Mouse (Mus musculus) cerebellum, adult 11 months (tissue): ENCODE results near the gene Casp6.

Source experiments
- DNase-seq: peaks from one replicate; pipeline ENCODE4 v3.0.0; 2022

Gene Casp6

DNA sequence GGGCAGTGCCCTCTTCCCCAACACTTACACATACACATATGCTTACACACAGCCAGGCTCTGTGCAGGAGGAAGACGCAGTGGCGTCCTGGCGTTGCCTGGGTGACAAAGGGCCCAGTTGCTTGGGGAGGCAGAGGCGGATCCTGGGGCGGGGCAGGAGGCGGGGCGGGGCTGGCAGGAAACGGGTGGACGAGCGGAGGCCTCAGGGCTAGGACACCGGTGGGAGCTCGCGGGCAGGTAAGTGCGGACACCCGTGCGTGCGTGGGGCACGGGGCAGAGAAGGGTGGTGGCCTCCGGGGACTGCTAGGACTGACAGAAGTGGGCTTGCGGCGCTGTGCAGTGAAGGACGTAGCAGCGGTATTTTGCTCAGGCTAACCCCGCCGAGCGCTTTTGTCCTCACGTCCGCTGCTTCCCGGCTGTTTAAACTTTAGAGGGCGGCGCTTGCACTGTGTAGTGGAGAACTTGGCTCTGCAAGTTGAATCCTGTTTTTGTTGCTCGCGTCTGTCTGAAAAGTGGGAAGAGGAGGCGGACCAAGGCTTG lies at the start of gene Casp6:
Gene Casp6, plus strand, starts transcription at position 155 of the 539 bp plus-strand sequence.
- DNase-seq, result peak; percentile 16

DNA sequence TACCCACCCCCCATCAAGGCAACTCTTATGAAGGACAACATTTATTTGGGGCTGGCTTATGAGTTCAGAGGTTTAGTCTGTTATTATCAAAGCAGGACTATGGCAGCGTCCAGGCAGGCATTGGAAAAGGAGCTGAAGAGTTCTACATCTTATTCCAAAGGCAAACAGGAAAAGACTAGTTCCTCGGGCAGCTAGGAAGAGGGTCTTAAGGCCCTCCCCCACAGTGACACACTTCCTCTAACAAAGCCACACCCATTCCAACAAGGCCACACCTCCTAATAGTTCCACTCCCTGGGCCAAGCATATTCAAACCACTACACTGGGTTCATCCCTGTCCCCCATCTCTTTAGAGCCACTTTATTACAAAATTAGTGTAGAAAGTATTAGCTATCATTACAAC lies 38.6 kb upstream of the Casp6 start:
- no peak for DNase-seq

DNA sequence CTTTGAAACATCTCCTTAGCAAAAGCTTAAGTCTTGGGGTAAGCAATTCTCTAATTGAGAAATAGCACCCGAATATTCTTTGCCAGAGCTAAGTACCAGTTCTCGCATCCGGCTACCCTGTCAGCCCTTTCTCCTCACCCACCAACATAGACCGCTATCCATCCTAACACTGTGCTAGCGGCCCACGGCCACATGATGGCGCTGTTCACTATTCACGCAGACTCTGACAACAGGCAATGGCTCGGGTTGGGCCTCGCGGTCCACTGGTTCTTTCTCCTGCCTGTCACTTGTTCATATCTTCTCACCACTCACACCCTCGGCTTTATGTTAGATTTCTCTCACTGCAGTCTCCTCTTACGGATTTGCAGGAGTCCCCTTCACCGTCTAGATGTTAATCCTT lies 37.5 kb upstream of the Casp6 start:
- peak; percentile 27 for DNase-seq

DNA sequence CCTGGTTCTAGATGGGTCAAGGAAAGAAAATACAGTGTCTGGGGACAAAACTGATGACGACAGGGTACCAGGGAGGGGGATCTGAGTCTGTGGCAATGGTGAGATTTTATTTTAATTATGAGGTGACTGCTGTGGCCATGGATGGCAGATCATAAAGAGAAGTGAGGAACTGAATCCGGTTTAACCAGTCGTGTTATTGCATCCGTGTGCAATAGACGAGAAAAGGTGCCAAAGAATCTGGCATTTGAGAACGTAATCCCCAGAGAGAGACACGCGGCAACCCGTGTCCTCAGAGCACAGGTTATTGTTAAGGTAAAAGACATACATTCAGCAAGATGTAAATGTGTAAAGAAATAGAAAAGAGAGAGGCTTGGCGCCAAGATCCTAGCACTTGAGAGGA lies 23.9 kb upstream of the Casp6 start:
- no peak for DNase-seq

DNA sequence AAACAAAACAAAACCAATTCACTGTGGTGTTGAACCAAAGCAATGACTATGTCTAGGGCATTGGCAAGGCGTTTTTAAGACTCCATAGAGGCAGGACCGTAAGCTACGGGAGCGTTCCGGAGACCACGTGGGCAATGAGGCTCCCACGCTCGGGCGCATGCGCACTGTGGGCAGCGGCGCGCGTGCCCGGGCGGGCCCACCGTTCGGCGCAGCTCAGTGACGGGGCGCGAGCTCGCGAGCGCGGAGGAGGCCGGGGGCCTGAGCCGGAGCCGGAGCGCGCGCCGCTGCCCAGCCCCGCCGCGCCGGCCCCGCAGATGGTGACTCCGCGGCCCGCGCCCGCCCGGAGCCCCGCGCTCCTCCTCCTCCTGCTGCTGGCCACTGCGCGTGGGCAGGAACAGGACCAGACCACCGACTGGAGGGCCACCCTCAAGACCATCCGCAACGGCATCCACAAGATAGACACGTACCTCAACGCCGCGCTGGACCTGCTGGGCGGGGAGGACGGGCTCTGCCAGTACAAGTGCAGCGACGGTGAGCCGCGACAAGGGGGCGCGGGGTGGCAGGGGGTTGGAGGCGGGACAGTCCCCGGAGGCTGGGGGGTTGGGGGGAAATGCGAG lies 22.7 kb upstream of the Casp6 start, which contains the start of gene Pla2g12a:
Gene Pla2g12a, plus strand, starts transcription at position 202 of the 617 bp plus-strand sequence.
- peak; percentile 92 for DNase-seq

DNA sequence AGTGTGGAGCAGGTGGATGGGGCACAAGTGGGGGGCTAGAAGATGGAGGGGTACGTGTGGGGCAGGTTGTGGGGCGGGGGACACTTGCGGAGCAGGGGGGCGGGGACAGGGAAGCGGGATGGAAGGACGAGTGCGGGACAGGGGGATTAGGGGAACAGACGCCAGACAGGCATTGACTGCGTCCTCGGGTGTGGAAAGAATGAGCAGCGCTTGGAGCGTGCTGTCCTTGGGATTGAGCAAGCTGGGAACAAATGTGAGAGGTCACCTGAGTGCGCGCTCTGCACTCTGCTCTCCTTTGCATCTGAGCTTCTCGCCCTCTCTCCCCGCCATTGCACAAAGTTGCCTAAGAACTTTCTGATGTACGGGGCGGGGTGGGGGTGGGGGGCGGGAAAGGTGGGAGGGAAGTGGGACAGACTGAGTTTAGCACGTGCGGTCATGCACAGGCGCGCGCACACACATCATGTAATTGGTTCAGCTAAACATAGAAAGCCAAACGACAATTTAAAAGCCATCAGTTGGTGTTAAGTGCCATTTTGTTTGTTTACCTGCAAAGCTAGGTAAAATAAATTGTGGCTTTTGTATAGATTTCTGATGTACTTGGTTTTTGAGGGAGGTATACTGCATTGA lies 22.0 kb upstream of the Casp6 start:
- DNase-seq, result peak; percentile 12

DNA sequence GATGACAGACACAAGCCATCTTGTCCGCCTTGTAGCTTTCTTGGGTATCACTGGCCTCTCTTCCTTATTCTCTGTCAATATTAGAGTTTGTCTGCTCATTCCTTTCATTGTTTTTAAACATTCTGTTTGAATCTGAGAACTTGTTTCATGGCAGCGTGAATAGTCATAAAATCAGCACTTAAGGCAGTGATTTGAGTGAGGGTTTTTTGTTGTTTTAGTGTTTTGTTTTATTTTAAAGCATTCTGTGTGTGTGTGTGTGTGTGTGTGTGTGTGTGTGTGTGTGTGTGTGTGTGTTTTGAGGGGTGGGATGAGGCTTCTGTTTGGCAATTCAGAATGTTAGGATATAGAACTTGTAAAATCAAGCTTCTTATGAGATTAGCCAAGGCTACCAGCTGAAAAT lies 21.3 kb upstream of the Casp6 start:
- no peak for DNase-seq

DNA sequence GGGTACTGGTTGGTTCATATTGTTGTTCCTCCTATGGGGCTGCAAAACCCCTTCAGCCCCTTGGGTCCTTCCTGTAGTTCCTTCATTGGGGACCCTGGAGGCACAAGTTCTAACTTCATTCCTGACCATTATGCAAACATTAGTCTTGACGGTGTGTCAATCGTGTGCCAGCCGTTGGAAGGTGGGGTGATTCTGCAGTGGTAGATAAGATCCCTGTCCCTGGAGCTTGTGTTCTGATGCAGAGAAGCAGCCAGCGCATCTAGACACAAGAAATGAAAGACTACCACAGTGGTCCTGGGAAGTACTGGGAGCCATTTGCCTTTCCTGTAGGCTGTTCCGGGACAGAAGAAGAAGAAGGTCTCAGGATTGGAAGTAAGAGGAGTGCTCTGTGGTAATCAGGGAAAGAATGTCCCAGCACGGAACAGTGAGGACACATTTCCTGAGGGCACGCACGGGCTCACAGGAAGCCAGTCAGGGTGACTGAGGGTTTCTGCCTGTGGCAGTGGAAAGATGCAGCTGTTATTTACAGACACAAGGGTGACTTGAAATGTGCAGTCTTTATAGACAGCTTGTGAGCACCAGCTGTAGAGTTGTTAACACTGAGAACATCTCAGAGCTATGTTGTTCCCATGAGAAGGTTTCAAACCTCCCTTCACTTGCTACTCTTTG lies 20.2 kb upstream of the Casp6 start:
- no peak for DNase-seq

DNA sequence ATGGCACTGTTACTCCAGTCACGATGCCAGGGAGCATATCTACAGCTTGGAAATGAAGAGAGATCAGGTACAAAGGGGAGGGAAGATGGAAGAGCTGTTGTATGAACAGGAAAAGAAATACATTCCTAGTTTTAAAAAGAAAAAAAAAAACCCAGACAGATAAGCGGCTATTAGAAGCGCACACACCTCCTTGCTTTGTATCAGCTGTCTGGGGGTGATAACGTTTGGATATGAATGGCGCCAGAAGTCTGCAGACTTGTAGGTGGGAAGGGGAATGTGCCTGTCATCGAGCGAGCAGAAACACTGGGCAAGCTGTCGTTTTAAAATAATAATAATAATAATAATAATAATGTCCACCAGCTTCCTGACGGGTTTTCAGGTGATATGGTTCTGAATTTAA lies 15.6 kb upstream of the Casp6 start:
- no peak for DNase-seq

DNA sequence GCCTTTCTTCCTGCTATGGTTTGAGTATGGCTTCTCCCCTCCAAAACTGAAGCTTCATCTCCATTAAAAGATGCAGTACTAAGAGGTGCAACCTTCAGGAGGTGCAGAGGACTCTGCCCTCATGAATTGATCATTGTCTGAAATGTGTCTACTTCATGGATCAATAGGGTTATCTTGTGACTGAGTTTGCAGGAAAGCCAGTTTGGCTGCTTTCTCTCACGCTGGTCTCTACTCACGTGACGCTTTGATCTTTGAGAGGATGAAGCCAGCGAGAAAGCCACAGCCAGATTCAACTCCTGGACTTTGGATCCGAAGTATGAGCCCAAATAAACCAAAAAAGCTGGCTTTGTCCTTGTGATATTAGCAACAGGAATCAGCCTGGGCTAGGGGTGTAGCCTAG lies 14.8 kb upstream of the Casp6 start:
- DNase-seq, result no peak

DNA sequence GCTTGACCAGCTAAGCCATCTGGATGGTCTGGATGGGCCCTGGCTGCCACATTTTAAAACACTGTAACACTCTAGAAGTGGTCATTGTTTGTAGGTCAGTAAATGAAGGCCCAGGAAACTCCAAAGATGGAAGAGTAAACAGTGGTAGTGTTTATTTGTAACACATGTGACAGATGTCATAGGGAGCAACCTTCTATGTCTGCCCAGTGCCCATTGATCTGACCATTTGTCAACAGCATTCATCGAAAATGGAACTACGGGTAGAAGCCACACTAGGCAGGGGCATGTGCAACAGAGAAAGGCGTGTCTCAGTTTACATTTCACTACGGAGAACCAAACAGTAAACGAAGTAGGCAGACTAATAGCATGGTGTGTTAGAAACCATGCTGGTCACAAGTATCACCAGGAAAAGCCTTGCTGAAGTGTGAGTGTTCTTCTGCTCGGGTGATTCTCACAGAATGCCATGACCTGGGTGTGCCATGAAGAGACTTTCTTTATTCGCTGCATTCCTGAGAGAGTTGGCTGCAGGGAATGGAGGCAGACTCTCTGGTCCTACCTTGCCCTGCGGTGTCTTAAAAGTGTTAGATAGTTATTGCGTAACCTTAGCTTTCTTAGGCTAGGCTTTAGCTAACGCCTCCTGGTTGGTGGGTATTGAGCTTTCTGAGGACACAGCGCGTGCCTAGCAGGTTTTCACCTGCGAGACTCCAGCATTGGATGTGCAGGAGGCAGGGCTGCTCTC lies 13.3 kb upstream of the Casp6 start:
- DNase-seq, result no peak

DNA sequence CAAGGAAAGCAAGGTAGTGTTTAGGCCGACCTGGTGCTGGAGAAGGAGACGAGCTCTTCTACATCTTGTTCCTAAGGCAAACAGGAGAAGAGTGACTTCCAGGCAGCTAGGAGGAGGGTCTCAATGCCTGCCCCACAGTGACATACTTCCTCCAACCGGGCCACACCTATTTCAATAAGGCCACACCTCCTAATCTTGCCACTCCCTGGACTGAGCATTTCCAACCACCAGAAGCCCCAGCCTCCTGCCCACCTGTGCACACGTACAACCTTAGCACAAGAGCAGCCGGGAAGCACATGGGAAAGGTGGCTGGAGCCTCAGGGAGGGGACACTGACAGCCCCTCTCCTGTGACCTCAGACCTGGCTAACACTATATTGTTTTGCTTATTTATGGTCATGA lies 9.2 kb upstream of the Casp6 start:
- DNase-seq, result no peak

DNA sequence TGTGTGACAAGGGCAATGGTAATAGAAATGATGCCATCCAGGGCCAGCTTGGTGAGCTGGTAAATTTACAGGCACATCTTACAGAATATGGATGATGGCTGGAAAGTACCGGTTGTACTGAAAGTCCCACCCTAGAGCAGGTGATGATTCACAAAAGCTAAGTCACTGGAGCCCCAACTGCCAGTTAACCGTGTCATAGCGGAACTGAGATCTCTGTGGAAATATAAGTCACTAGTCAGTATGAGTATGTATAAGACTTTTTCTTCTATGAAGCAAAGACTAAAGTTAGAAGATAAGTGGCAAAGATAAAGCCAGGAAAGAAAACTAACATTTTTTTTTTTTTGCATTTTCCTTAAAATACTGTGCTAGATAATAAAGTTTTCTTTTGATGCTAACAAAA lies 8.1 kb upstream of the Casp6 start:
- no peak for DNase-seq

DNA sequence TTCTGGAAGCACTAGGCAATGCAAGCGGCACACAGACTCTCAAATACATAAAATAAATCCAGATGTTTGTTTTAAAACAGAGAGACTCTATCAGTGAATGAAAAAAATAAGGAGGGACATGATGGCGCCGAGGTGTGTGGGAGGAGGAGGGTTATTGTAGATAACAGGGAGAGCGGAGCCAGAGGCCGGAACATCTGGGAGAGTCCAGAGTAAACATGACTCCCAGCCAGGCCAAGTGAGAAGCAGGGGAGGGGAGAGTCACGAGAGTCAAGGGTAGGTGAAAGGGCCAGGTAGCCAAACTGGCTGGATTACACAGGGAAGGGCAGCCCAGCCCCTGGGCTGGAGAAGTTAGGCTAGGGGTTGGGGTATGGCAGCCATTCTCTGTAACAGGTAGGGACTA lies 4.6 kb upstream of the Casp6 start:
- DNase-seq, result no peak

DNA sequence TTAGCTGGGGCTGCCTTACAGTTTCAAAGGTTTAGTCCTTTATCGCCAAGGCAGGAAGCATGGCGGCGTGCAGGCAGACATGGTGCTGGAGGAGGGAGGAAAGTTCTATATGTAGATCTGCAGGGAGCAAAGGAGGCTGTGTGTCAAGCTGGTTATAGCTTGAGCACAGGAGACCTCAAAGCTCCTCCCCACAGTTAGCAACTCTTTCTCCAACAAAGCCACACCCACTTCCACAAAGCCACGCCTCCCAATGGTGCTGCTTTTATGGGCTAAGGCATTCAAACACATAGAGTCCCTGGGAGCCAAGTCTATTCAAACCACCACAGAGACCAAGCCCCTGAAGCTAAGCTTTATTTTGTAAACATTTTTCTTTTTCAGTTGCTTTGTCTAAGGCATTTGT lies 2.3 kb upstream of the Casp6 start:
- no peak for DNase-seq

DNA sequence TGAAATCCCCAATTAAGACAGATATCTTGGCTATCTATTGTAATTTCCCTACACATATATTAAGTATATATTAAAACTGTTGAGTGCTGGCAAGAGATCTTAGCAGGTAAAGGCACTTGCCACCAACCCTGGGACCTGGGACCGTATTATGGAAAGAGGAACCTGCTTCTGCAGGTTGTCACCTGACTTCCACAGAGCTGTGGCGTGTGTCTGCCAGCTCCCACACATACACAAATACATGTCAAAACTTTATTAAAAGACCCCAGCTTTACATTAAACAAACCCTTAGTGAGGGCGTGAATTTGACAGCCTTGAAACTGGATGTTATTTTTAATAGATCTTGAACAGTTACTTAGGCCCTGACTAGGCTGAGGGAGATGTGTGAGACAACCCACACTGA lies 2.1 kb downstream of the Casp6 start:
- DNase-seq, result no peak

DNA sequence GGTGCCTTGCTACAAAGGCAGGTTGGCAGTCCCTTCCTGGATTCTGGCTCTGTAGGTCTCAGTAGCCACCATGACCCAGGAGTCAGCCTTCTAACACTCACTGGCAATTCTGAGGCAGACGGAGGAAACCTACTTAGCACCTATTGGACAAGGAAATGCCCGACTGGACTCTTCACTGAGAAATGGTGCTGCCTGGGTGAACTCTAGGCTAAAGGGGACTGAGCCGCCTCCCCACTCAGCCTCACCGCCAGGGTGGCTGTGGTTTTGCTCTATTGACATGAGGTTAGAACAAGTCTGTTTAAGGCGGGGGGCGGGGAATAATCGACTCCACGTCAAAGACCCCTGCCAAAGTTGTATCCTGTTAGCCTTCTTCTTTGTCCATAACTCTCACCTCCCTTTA lies 2.6 kb downstream of the Casp6 start:
- no peak for DNase-seq

DNA sequence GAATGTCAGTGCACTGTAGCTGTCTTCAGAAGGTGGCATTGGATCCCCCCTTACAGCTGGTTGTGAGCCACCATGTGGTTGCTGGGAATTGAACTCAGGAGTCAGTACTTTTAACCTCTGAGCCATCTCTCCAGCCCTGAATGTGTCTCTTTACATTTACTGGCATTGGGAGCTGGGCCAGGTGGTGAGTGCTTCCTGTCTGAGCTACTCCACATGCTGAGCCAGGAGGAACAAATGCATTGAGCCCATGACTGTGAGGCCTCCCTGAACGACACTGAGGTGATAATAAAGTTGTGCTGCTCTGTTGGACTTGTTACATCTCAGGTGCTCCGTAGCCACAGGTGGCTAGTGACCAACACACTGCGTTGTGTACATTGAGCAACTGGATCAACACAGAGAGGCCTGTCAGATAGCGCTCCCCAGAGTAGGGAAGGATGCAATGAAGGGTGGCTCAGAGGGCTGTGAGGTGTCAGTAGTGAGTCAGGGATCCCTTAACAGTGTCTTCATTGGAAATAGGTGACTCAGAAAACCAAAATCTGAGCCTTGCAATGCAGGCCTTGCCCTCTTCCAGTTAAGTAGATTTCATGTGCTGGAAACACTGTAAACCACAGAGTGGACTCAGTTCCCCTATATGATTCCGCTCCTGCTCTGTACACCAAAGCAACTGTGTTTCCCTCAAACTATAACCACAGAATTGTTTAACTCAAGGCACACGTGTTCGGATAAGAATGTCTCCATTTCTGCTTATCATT lies 3.3 kb downstream of the Casp6 start:
- no peak for DNase-seq

DNA sequence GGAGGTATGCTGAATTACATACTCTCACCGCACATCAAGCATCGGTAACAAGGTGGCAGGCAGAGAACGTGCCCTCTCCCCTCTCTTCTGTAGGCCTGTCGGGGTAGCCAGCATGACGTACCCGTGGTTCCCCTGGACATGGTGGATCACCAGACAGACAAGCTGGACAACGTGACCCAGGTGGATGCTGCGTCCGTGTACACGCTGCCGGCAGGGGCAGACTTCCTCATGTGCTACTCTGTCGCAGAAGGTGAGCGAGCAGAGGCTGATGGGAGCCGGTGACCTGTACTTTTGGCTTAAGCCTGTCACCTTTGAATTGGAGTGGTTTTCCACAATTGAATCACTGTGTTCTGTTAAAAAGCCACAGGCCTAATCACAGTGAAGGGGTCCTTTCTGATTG lies 10.8 kb downstream of the Casp6 start:
- DNase-seq, result no peak

DNA sequence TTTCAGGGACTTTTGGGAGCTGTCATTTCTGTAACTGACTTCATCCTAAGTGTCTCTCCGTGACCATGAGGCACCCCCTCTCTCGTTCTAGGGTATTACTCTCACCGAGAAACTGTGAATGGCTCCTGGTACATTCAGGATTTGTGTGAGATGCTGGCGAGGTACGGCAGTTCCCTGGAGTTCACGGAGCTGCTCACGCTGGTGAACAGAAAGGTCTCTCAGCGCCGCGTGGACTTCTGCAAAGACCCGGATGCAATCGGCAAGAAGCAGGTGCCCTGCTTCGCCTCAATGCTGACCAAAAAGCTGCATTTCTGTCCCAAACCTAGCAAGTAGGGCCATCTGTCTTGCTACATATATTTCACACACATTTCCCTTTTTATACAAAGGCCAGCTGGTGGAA lies 12.0 kb downstream of the Casp6 start:
- DNase-seq, result no peak

DNA sequence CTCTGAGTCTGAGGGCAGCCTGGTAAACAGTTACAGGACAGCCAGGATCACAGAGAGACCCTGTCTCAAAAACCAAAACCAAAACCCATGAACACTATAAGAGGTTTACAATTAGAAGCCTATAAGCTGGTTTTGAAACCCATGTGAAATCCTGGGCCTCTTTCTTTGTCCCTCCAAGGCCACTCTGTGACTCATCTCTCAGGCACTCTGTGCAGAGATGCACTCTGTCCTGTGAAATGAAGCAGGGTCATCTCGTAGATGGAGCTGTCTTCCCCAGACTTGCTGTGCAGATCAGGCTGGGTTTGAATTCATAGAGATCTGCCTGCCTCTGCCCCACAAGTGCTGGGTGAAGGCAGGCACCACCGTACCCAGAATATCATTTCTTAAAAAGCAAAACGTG lies 16.2 kb downstream of the Casp6 start:
- DNase-seq, result no peak

DNA sequence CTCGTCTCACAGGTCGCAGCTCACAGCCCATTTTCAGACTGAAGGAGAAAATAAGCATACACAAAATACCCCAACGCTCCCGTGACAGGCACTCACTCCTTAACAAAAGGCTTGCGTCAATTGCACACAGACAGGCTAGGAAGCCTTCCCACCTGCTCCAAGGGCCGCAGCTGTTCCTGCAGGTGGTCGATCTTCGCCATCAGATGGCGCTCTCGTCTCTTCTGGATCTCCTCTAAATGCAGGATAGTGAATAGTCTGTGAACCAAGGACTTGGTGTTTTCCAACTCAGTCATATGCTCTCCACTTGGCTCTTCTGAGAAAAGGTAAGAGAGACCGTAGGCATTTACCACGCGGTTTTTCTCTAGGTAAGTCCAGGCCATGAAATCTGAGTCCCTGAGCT lies 17.2 kb downstream of the Casp6 start:
- DNase-seq, result peak; percentile 16

DNA sequence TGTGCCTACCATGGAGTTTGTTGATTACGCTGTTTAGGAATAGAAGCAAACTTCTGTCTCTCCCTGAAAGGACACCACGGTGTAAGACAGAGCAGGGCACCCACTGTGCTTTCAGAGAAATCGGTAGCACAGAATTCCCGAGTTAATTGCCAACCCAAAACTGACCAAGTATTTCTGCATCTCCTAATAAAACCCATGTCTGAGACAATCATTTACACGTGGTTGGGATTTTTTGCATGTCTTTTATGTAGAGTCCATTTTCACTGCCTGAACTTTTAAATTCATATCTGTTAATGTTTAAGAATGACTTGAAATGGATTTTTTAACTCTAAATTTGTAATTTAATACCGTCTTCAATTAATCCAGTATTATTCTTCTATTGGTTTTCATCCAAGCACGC lies 22.4 kb downstream of the Casp6 start:
- DNase-seq, result no peak
